Mouse (Mus musculus) fat pad, adult 2 months (tissue): Measurements from ENCODE around the gene Pink1.

ENCODE experiments used
- DNase-seq: peaks from one replicate; pipeline ENCODE4 v3.0.0-alpha.2; 2011; ENCODE audit warnings: low read depth, low spot score; ENCODE audit errors: extremely low read depth

The Pink1 gene

DNA sequence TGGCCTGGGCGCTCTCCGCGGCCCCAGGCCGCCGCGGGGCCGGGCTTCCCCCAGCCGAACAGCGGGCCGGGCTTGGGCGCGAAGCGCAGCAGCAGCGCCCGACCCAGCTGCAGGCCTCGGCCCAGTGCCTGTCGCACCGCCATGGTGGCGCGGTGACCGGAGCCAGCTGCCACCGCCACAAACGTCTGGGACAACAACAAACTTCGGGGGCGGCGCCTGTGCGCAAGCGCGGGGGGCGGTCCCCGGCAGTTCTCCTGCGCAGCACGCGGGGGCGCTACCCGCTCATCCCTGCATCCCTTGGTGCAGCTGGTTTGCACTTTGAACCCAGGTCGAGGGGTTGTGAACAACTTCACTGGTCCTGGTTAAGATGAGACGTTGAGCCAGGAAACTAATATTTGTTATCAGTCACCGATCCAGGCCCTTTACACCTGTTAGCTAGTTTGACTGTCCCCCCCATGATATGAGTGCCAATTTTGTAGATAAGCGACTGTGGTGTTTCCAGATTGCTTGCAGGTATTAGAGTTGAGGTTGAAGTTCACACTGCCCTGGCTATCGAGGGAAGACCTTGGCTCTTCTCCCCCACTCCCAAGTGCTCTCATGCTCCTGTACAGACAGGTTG lies at the start of gene Pink1:
Pink1 (minus strand) TSS at position 231 of the 619 bp plus-strand sequence.
- no peak for DNase-seq

DNA sequence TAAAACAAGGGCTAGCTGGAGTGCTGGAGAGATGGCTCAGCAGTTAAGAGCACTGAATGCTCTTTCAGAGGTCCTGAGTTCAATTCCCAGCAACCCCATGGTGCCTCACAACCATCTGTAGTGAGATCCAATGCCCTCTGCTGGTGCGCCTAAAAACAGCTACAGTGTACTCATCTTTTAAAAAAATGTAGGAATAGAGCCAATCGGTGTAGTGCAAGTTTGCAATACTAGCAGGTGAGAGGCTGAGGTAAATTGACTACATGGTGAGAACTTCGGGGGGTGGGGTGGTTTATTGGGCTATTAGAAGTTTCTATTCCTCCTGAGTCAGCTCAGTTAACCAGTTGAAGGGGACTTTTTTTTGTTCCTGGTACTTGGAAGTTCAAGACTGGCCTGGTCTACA lies 49.0 kb upstream of the Pink1 start:
- no peak for DNase-seq

DNA sequence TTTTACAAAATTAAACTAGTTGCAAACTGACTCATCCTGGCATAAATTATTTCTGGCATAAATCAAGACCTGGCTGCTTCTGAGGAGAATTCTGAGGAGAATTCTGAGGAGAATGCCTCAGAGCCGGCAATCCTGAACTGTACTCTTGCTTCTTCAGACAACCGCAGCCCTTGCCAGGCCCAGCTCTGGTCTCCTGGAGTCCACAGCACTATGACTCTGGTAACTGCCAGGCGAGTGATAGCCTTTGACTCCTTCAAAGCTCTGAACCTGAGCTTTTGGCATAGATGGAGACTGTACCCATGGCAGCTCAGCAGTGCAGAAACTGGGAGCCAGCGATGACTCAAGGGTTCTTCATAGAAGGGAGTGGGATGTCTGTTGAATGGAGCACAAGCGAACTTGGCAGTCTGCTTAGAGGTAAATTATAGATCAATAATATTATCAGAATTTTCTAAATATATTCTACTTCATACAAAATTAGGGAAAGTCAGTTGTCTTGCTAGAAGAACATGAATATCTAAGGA lies 44.9 kb upstream of the Pink1 start:
- no peak for DNase-seq

DNA sequence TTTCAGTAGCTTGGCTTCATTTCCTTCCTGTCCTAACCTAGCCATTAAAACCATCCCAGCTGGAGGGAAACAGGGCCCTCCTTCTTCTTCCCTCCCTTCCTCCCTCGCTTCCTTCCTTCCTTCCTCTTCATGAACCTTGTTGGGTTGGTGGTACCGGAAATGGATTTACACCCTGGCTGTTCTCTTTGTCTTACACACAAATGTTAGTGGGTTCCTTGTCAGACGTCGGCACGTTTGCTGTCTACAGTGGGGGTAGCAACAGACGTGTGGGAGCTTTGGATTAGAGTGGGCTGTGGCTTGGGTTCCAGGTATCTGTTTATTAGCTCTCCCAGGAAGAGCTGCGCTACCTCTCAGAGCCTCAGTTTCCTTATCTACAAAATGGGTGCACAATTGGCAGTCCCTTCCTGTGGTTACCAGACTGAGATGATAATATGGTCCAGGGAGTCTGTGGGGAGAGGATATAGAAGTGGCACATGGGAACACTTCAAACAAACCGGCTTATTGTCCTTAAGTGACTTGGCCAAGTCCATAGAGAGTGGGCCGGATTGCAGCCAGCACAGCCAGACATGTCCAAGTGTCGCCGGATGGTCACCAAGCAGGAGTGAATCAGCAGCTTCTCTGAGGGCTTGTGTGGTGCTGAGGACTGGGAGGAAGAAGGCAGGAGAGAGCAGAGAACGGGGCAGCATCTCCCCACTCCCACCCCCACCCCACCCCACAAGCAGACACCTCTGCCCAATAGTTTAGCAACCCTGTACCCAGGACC lies 42.6 kb upstream of the Pink1 start:
- no peak for DNase-seq

DNA sequence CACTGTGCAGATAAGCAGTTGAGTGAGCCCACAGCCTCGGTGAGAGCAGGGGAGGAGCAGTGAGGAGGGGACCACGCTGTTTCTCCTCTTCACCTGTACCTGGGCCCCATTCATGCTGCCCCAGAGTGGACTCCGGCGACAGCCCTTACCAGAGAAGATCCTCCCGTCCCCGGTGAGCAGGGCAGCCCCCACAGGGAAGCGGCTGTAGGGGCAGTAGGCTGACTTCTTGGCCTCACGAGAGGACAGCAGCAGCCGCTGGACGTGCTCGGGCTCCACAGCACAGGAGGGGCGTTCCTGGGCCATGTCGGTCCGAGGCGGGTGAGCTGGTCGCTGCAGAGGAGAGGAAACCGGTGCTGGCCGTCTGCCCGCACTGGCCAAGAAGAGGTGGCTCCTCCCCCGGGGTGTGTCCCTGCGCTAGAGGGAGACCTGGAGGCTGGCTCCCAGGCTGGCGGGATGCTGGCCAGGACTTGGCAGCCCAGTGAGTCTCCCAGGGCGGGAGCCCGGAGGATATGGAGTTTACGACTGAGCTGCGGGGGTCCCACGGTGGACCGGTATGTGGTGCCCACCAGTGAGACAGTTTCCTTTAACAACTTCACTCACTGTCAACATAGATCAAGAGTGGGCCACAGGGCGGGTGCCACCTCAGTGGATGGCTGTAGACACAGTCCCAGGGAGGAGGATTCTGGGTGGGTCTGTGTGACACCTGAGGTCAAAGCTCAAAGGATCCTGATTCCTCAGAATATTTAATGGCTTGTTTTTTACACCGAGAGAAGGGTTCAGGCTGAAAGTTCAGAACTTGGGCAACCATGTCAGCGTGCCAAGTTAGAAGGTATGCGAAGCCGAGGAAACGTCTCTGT lies 41.8 kb upstream of the Pink1 start, which contains the start of gene Cda:
Cda (minus strand) TSS at position 352 of the 857 bp plus-strand sequence.
- DNase-seq, result no peak

DNA sequence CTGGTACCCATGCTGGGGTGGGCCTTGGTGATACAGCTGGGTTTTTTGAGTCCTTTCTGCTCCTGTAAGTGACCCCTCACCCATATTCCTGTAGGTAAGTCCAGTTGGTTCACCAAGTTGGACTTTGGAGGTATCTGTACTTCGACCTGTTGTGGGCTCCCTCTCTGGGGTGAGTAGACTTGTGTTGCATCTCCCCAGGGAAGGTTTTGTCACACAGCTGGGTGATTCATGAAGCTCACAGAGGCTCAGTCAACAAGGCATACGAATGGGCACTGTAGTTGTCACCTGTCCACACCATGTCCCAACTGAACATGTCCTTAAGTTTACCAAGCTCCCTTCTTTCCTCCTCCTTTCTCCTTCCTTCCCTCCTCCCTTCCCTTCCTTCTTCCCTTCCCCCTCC lies 40.5 kb upstream of the Pink1 start:
- no peak for DNase-seq

DNA sequence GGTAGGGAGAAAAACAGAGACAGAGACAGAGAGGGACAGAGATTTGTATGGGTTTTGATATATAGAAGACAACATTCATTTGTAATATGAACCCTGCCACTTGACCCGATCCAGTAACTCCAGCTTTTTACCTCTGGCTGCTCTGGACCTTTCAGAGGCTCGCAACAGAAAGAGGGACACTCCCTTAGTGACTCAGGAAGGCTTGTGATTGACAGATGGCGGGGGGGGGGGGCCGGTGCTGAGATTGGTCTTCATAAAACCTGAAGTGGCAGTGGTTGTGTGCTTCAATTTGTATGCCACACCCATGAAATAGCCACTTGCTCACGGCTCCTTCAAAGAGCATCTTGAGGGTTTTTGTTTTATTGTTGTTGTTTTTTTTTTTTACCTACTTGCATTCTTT lies 37.4 kb upstream of the Pink1 start:
- DNase-seq, result no peak

DNA sequence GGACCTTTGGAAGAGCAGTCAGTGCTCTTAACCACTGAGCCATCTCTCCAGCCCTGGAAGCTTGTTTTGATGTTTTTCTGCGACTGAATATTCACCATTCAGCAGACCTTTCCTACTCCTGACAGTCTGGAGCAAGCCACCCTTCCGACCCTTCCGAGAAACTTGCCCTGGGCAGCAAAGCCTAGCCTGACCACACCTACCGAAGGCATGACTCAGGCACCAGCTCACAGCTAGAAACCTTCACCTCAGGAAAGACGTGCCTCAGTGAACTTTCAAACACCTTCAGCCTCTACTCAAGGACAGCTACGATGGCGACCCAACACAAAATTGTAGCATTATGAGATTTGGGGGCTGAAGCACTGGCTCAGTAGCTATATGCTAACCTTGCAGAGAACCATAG lies 36.8 kb upstream of the Pink1 start:
- DNase-seq, result no peak

DNA sequence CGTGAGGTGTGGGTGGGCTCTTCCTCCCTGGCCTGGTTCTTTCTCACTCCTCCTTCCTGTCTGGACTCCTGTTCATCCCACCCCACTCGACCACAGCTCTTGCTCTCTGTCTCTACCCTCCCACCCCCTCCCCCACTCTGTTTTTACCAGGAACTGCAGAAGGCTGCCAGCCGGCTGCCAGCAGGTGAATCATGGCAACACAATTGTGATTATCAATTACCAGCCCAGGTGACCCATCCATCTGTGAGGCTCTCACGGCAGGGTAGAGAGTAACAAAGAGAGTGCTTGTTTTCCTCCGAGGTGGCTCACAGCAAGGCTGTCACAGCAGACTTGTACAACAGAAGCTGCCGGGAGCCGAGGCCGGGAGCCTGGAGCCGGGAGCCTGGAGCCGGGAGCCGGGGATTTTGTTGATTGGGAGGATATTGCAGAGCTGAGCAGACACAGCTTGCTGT lies 35.3 kb upstream of the Pink1 start:
- DNase-seq, result no peak

DNA sequence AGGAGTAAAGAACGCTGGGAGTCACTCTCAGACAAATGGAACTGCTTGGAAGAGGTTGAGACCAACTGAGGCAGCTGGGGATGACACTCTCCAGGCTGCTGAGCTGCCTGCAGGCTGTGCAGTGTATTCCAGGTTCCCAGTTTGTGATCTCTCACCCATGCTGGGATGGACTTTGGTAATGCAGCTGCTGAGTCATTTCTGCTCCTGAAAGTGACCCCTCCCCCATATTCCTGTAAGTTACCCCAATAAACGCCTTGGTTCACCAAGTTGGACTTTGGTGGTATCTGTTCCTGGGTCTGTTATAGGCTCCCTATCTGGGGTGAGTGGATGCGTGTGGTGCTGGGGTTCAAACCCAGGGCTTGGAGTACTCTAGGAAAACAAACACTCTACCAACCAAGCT lies 32.1 kb upstream of the Pink1 start:
- no peak for DNase-seq

DNA sequence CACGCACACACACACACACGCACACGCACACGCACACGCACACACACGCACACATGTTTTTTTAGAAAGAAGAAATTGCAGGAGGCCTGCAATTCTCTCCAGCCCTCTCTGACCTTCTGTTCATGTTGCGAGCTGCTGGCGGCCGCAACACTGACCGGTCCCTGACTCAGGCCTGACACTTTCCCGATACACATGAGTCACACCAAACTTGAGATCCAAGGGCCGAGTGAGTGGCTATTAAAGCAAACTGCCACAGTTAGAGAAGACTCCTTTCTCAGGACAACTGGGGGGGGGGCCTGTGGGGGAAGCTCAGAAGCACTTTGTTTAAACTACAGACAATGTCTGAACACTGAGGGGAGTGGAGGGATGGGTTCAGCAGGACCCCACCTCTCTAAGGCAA lies 30.4 kb upstream of the Pink1 start:
- no peak for DNase-seq

DNA sequence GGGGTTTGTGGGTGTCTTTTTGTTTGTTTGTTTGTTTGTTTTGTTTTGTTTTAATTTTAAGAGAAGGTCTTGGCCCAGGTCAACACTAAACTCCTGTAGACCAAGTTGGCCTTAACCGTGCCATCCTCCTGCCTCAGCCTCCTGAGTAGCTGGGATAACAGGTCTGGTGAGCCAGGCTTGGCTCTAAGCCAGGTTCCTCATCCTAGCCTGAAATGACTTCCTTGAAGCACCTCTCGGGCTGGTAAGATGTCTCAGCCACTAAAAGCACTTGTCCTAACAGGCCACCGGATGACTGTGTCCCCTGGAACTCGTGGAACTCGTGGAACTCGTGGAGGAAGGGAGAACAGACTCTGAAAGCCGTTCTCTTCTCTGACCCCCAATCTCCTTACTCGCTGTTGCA lies 30.0 kb upstream of the Pink1 start:
- no peak for DNase-seq

DNA sequence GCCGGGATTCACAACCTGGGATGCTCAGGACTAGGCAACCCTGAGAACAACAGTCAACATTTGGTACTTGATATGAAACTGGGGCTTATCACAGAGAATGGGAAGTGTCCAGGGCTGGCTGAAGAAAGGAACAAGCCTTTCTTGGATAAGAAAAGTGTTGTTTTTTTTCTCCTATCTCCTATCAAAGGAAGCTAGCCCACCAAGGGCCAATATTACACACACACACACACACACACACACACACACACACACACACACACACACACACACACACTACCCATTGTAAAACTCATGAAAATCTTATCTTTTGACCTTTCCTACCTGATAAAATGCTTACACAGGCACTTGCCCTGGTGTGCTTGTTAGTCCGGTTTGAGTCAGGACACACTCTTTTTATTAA lies 29.4 kb upstream of the Pink1 start:
- no peak for DNase-seq

DNA sequence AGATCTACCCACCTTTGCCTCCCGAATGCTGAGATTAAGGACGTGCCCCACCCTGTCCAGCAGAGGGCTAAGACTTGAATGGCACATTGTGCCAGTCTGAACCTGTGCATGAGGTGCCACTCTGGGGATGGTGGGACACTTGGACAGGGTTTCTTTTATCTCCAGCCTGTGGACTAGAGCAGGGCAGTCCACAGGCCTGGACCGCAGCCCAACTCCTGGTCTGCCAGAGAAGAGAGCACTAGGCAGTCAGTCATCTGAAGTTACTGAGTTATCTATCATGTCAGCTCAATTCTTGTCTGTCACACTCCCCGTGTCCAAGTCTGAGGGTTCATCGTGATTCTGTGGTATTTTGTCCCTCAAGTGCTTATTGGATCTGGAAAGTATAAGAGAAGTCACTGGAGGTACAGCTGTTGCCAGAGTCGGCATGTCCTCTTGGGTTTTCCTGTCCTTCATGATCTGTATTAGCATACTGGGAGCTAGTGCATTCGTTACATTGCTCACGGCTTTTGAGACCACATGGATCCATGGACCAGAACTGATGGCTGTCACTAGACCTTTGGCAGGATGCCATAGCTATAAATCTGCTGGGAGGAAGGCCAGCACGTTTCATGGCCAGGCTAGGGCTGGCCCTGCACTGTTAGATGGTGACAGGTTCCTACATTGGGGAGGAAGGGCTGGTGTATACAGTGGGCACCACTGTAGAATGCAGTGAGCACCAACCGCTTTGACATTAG lies 27.5 kb upstream of the Pink1 start:
- no peak for DNase-seq

DNA sequence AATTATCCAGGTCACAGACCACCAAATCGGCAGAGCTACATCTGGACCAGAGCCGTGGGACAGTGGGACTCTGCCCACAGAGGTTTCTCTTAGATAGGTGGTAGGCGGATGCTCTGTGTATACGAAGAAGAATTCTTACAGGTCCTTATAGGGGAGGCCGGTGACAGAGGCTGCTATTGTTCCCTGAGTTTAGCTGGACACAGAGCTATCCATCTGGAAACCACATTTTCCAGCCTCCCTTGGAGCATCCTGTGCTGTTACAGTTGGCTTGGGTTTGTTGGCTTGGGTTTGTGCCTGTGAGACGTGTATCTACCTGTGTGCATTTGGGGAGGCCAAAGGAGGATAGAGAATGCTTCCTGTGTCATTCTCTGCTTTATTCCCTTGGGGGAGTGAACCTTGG lies 26.6 kb upstream of the Pink1 start:
- no peak for DNase-seq

DNA sequence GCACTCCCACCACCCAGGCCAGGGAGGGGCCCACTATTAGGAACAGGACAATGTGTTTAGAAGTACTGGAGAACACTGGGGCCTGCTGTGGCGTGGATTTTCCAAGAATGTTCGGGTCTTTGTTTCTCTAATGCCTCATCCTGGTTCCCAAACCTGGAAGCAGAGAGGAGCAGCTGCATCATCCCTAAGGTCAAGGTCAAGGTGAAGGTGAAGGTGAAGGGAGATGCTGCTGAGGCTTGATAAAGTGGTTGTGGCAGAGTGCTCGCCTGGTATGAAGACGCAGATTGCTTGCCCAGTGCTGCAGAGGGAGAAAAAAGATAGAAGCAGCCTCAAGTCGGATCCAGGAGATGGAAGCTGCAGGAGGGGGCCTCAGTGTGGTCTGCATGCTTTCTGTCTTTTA lies 25.7 kb upstream of the Pink1 start:
- no peak for DNase-seq

DNA sequence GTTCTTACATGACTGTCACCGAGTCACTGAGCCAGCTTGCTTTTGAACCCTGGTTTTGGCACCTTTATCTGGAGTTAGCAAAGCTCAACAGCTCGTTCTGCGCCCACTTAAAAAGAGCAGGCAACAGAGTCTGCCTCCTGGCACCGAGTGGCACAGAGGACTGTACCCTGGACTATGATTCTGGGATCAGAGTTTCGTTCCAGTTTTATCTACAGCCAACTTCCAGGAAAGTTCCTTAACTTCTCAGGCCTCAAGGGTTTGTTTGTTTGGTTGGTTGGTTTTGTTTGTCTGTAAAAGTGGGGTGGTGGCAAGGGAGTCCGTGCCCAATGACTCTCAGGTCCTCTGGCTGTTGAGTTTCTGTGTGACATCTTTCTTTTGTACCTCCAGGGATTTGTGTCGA lies 22.6 kb upstream of the Pink1 start:
- DNase-seq, result no peak

DNA sequence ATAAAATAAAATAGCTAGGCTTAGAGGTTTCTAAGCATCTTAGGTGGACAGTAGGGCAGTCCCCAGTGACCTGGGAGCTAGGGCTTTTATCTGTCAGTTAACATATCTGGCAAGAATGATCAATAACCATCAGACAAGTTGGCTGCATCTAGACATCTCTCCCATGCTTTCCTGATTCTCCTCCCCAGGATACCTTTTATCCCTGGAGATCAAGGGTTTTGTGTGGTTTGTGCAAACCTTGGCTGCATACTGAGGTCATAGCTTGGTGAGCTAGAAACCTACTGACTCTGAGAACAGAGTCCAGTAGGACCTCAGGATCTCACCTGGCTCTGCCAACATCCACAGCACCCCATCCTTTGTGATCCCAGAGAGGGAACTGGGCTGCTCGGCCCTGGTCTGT lies 21.2 kb upstream of the Pink1 start:
- no peak for DNase-seq

DNA sequence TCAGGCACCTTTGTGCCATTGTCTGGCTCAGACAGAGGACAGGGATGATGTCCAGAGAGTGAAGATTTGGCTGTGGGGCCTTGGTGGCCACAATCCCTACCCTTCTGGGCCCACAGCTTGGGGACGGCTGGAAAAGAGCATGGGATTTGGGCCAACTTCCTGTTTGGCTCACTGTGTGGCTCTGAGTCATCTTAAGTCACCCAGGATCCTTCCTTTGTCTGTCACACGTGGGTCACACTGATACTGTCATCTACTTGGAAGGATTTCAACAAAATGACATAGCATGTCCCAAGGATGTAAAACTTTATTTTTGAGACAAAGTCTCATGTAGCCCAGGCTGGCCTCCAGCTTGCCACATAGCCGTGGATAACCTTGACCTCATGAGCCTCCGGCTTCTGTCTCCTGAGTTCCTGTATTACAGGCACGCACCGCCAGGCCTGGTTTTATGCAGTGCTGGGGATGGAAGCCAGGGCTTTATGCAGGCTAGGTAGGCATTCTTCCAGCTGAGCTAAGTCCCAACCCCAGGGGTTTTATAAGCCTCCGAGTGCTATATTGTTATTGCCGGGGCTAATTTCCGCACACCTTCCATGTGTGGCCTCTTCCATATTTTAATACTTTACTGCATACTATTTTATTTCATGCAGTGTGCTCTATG lies 18.9 kb upstream of the Pink1 start:
- no peak for DNase-seq

DNA sequence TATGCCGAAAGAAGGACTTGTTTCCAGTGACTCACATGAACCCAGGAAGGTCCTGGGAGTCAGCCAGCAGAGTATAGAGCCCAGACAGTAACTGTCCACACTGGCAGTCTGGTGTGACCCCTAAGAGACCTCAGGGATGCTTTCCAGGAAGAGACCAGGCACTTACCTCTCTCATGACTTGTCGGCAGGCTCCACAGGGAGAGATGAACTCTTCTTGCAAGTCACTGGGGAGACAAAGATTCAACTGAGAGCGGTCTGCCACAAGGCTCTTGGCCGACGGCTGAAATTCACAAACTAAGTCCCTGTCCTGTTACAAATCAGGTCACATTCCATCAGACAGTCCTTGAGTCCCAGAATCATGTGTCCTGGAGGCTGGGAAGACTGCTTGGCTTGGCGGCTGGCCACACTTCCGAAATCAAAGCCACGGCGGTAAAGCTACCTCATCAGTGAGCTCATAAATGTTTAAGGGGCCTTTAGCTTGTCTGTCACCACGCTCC lies 17.3 kb upstream of the Pink1 start:
- no peak for DNase-seq
